Mouse (Mus musculus): ENCODE data around the gene Ankrd54. TPM values are rescaled to one million over a fixed set of nuclear protein-coding genes. Genes with fewer than 3 reads are reported as not detected.
"Not testable (repeated sequence)": the region's sequence is repeated elsewhere in the genome, so short reads cannot be mapped to it uniquely, and the experiment has no call there.

The Ankrd54 gene
- total RNA-seq, 1 experiment, result 25.4 TPM

- Histone ChIP-seq H3K27ac (ENCODE audit: insufficient read depth, low read depth, low read length, poor library complexity, severe bottlenecking) (no peak overlapping the region), H3K9me3 (ENCODE audit: control insufficient read depth, insufficient read depth, low read depth, low read length) (no peaks in the 10 kb centered on the region), H3K9ac (ENCODE audit: insufficient read depth, low read depth, low read length, poor library complexity, severe bottlenecking) (no peak overlapping the region), H3K4me1 (ENCODE audit: control insufficient read depth in 2 of 2, insufficient read depth in 2 of 2, low read length in 2 of 2, poor library complexity in 1 of 2) (peaks cover 0 to 2% of the 10 kb centered on the region in 2 experiments; a peak in 1 of 4 replicates), H3K36me3 (ENCODE audit: control insufficient read depth, insufficient read depth, low read length, poor library complexity, severe bottlenecking) (no peaks in the 10 kb centered on the region), H3K4me3 (ENCODE audit: insufficient read depth in 1 of 2, low read depth in 1 of 2, low read length in 2 of 2, poor library complexity in 1 of 2, severe bottlenecking in 1 of 2) (no peak overlapping the region)
- TF ChIP-seq ZNF384 (IDR thresholded peaks at IDR 0.05; ENCODE audit: low read depth, low read length) (no peak), CHD2 (IDR thresholded peaks at IDR 0.05; ENCODE audit: low read depth, low read length) (no peak), MAFK (IDR thresholded peaks at IDR 0.05; ENCODE audit: insufficient read depth, low read depth, low read length) (no peak), ZC3H11A (IDR thresholded peaks at IDR 0.05; ENCODE audit: borderline replicate concordance, low read depth, low read length) (no peak), HCFC1 (IDR thresholded peaks at IDR 0.05; ENCODE audit: borderline replicate concordance, insufficient read depth, low read length) (no peak)
- DNase-seq (ENCODE audit: low read depth, low spot score), result no peak
- in situ Hi-C loops (cut with MboI; ENCODE audit: low sequenced_read_pairs in 2 of 2, unreplicated experiment in 2 of 2), result no loop called here
These were observed 51.1 kb downstream of the Ankrd54 start for GRCm38 (mm10) chr15:79011550-79011949.

DNA sequence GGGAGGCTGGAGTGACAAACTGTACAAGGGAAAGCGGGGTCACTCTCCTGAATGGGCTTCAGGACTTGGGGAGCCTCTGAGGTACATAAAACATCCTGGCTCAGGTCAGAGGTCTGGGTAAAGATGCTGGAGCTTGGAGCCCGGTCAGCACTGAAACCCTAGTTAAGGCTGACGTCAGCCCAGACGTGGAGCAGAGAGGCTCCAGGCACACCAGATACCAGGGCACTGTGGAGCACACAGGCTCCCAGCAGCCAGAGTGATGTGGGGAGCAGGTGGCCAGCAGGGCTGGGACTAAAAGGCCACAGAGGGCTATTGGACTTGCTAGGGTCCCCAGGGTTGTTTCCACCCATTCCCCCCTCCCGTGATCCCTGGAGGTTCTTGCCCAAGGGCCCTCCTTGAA is 53.0 kb downstream of the Ankrd54 start:
- H3K4me3 ChIP-seq (ENCODE audit: insufficient read depth in 1 of 2, low read depth in 1 of 2, low read length in 2 of 2, poor library complexity in 1 of 2, severe bottlenecking in 1 of 2), result no peak overlapping the region
- peaks cover 5% of the 10 kb centered on the region; the same call in 1 of the 2 replicates for H3K36me3 ChIP-seq (ENCODE audit: control insufficient read depth, insufficient read depth, low read length, poor library complexity, severe bottlenecking)
- DNase-seq (ENCODE audit: low read depth, low spot score), result no peak
- no peak overlapping the region for H3K27ac ChIP-seq (ENCODE audit: insufficient read depth, low read depth, low read length, poor library complexity, severe bottlenecking)
- H3K4me1 ChIP-seq (ENCODE audit: control insufficient read depth in 2 of 2, insufficient read depth in 2 of 2, low read length in 2 of 2, poor library complexity in 1 of 2), result peaks cover 0 to 5% of the 10 kb centered on the region in 2 experiments; a peak in 2 of 4 replicates
- in situ Hi-C loops (cut with MboI; ENCODE audit: low sequenced_read_pairs in 2 of 2, unreplicated experiment in 2 of 2), result no loop called here
- no peaks in the 10 kb centered on the region for H3K9me3 ChIP-seq (ENCODE audit: control insufficient read depth, insufficient read depth, low read depth, low read length)
- H3K9ac ChIP-seq (ENCODE audit: insufficient read depth, low read depth, low read length, poor library complexity, severe bottlenecking), result no peak overlapping the region
- TF ChIP-seq CHD2 (IDR thresholded peaks at IDR 0.05; ENCODE audit: low read depth, low read length) (no peak), ZNF384 (IDR thresholded peaks at IDR 0.05; ENCODE audit: low read depth, low read length) (no peak), ZC3H11A (IDR thresholded peaks at IDR 0.05; ENCODE audit: borderline replicate concordance, low read depth, low read length) (no peak), HCFC1 (IDR thresholded peaks at IDR 0.05; ENCODE audit: borderline replicate concordance, insufficient read depth, low read length) (no peak), MAFK (IDR thresholded peaks at IDR 0.05; ENCODE audit: insufficient read depth, low read depth, low read length) (no peak)

DNA sequence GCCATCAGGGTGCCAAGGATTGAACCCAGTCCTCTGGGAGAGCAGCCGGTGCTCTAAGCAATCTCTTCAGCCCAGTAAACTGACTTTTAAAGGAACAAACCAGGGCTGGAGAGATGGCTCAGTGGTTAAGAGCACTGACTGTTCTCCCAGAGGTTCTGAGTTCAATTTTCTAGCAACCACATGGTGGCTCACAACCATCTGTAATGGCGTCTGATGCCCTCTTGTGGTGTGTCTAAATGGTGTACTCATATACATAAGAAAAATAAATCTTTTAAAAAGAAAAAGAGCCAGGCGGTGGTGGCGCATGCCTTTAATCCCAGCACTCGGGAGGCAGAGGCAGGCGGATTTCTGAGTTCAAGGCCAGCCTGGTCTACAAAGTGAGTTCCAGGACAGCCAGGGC is 54.9 kb downstream of the Ankrd54 start:
- DNase-seq (ENCODE audit: low read depth, low spot score); H3K4me1 ChIP-seq (ENCODE audit: control insufficient read depth in 2 of 2, insufficient read depth in 2 of 2, low read length in 2 of 2, poor library complexity in 1 of 2); in situ Hi-C loops (cut with MboI; ENCODE audit: low sequenced_read_pairs in 2 of 2, unreplicated experiment in 2 of 2); H3K4me3 ChIP-seq (ENCODE audit: insufficient read depth in 1 of 2, low read depth in 1 of 2, low read length in 2 of 2, poor library complexity in 1 of 2, severe bottlenecking in 1 of 2); H3K9me3 ChIP-seq (ENCODE audit: control insufficient read depth, insufficient read depth, low read depth, low read length); H3K9ac ChIP-seq (ENCODE audit: insufficient read depth, low read depth, low read length, poor library complexity, severe bottlenecking); H3K27ac ChIP-seq (ENCODE audit: insufficient read depth, low read depth, low read length, poor library complexity, severe bottlenecking): not testable (repeated sequence)
- peaks cover 10% of the 10 kb centered on the region; the same call in 1 of the 2 replicates for H3K36me3 ChIP-seq (ENCODE audit: control insufficient read depth, insufficient read depth, low read length, poor library complexity, severe bottlenecking)

GRCm38 (mm10) chr15:79007059-79007458 is 55.6 kb downstream of the Ankrd54 start:
- H3K36me3 ChIP-seq (ENCODE audit: control insufficient read depth, insufficient read depth, low read length, poor library complexity, severe bottlenecking), result peaks cover 10% of the 10 kb centered on the region; the same call in 1 of the 2 replicates

DNA sequence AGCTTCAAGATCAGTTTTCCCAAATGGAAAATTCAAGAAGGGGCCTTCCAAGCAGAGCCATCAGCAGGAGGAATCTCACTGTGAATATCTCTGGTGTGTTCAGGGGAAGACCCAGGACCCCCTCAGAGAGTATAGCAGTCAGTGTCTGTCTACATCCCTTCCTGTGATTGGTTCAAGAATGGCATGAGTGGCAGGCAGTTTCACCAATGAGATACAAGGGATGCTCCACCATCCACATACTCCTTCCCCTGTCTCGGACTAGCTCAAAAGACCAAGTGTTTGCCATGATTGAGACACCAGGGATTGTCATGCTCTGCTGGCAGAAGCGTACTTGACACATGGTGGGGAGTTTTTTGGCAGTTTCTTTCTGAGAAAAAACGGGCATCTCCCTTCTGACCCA is 56.1 kb downstream of the Ankrd54 start:
- Histone ChIP-seq H3K27ac (ENCODE audit: insufficient read depth, low read depth, low read length, poor library complexity, severe bottlenecking) (no peak overlapping the region), H3K36me3 (ENCODE audit: control insufficient read depth, insufficient read depth, low read length, poor library complexity, severe bottlenecking) (peaks cover 10% of the 10 kb centered on the region; the same call in 1 of the 2 replicates), H3K9ac (ENCODE audit: insufficient read depth, low read depth, low read length, poor library complexity, severe bottlenecking) (no peak overlapping the region), H3K4me1 (ENCODE audit: control insufficient read depth in 2 of 2, insufficient read depth in 2 of 2, low read length in 2 of 2, poor library complexity in 1 of 2) (peaks cover 0 to 8% of the 10 kb centered on the region in 2 experiments; a peak in 2 of 4 replicates), H3K4me3 (ENCODE audit: insufficient read depth in 1 of 2, low read depth in 1 of 2, low read length in 2 of 2, poor library complexity in 1 of 2, severe bottlenecking in 1 of 2) (no peak overlapping the region), H3K9me3 (ENCODE audit: control insufficient read depth, insufficient read depth, low read depth, low read length) (no peaks in the 10 kb centered on the region)
- TF ChIP-seq MAFK (IDR thresholded peaks at IDR 0.05; ENCODE audit: insufficient read depth, low read depth, low read length) (no peak), CHD2 (IDR thresholded peaks at IDR 0.05; ENCODE audit: low read depth, low read length) (peak; percentile 88), ZC3H11A (IDR thresholded peaks at IDR 0.05; ENCODE audit: borderline replicate concordance, low read depth, low read length) (no peak), ZNF384 (IDR thresholded peaks at IDR 0.05; ENCODE audit: low read depth, low read length) (no peak), HCFC1 (IDR thresholded peaks at IDR 0.05; ENCODE audit: borderline replicate concordance, insufficient read depth, low read length) (no peak)
- peak; percentile 72 for DNase-seq (ENCODE audit: low read depth, low spot score)
- in situ Hi-C loops (cut with MboI; ENCODE audit: low sequenced_read_pairs in 2 of 2, unreplicated experiment in 2 of 2), result no loop called here

More at GRCm38 (mm10) chr15:79007059-79007458, 55.6 kb downstream of the Ankrd54 start:
- H3K9me3 ChIP-seq (ENCODE audit: control insufficient read depth, insufficient read depth, low read depth, low read length), result no peaks in the 10 kb centered on the region
- DNase-seq (ENCODE audit: low read depth, low spot score), result no peak
- TF ChIP-seq CHD2 (IDR thresholded peaks at IDR 0.05; ENCODE audit: low read depth, low read length) (no peak), MAFK (IDR thresholded peaks at IDR 0.05; ENCODE audit: insufficient read depth, low read depth, low read length) (no peak), HCFC1 (IDR thresholded peaks at IDR 0.05; ENCODE audit: borderline replicate concordance, insufficient read depth, low read length) (no peak), ZC3H11A (IDR thresholded peaks at IDR 0.05; ENCODE audit: borderline replicate concordance, low read depth, low read length) (no peak), ZNF384 (IDR thresholded peaks at IDR 0.05; ENCODE audit: low read depth, low read length) (no peak)
- no peak overlapping the region for H3K9ac ChIP-seq (ENCODE audit: insufficient read depth, low read depth, low read length, poor library complexity, severe bottlenecking)
- in situ Hi-C loops (cut with MboI; ENCODE audit: low sequenced_read_pairs in 2 of 2, unreplicated experiment in 2 of 2), result no loop called here
- peaks cover 0 to 8% of the 10 kb centered on the region in 2 experiments; a peak in 2 of 4 replicates for H3K4me1 ChIP-seq (ENCODE audit: control insufficient read depth in 2 of 2, insufficient read depth in 2 of 2, low read length in 2 of 2, poor library complexity in 1 of 2)
- no peak overlapping the region for H3K4me3 ChIP-seq (ENCODE audit: insufficient read depth in 1 of 2, low read depth in 1 of 2, low read length in 2 of 2, poor library complexity in 1 of 2, severe bottlenecking in 1 of 2)
- no peak overlapping the region for H3K27ac ChIP-seq (ENCODE audit: insufficient read depth, low read depth, low read length, poor library complexity, severe bottlenecking)
